Mouse (Mus musculus) intestine, embryonic 16.5 days (tissue): ENCODE data around the gene Grm4. TPM values are rescaled to one million over a fixed set of nuclear protein-coding genes. Genes with fewer than 3 reads are reported as not detected.

Experiments
- ATAC-seq: fragments of 200-750 bp; cut with Nextera tagmentation; 2 replicates; pipeline ENCODE4 v1.8.0; 2017; ENCODE audit warnings: moderate TSS enrichment, moderate library complexity
- H3K27ac ChIP-seq: fragments of 300-500 bp; sonication (generic); 2 replicates; pipeline ENCODE4 v1.5.1; 2014; ENCODE audit warnings: mild to moderate bottlenecking, low read length
- H3K27me3 ChIP-seq: fragments of 300-500 bp; sonication (generic); replicated peaks from 2 replicates; pipeline ENCODE4 v1.6.1; 2014; ENCODE audit warnings: low read length, control low read depth, mixed read lengths; ENCODE audit not compliant: control insufficient read depth, insufficient read depth
- H3K36me3 ChIP-seq: fragments of 300-500 bp; sonication (generic); 2 replicates; pipeline ENCODE4 v1.6.1; 2014; ENCODE audit warnings: low read length, control low read depth; ENCODE audit not compliant: control insufficient read depth, insufficient read depth
- H3K4me1 ChIP-seq: fragments of 300-500 bp; sonication (generic); 2 replicates; pipeline ENCODE4 v1.6.1; 2014; ENCODE audit warnings: low read length, control low read depth, mixed read lengths; ENCODE audit not compliant: control insufficient read depth, insufficient read depth
- H3K4me2 ChIP-seq: fragments of 300-500 bp; sonication (generic); 2 replicates; pipeline ENCODE4 v1.6.1; 2014; ENCODE audit warnings: low read depth, low read length, control low read depth
- H3K4me3 ChIP-seq: fragments of 300-500 bp; sonication (generic); 2 replicates; pipeline ENCODE4 v1.5.1; 2014; ENCODE audit warnings: mild to moderate bottlenecking, low read length
- H3K9ac ChIP-seq: fragments of 300-500 bp; sonication (generic); 2 replicates; pipeline ENCODE4 v1.6.1; 2014; ENCODE audit warnings: low read depth, low read length
- H3K9me3 ChIP-seq: fragments of 300-500 bp; sonication (generic); 2 replicates; pipeline ENCODE4 v1.6.1; 2016; ENCODE audit warnings: low read length, control low read depth; ENCODE audit not compliant: control insufficient read depth
- WGBS: fragments of 180-500 bp; shearing (Covaris S2); extraction: QIAGEN DNeasy Blood & Tissue Kit; methylation state at CpG from one replicate; pipeline ENCODE4 v1.1.7; 2014; 5-methylcytosine and 5-hydroxymethylcytosine counted together
- polyA plus RNA-seq: library from polyadenylated mRNA; unstranded; fragments of >200 nt; fragmentation: Nextera tagmentation; extraction: Ambion mirVana; gene quantifications from 2 replicates; pipeline ENCODE4 v1.2.1, GENCODE M21; 2015

Gene Grm4
- polyA plus RNA-seq, 1 experiment from 2014 or later, result 0.40 TPM

DNA sequence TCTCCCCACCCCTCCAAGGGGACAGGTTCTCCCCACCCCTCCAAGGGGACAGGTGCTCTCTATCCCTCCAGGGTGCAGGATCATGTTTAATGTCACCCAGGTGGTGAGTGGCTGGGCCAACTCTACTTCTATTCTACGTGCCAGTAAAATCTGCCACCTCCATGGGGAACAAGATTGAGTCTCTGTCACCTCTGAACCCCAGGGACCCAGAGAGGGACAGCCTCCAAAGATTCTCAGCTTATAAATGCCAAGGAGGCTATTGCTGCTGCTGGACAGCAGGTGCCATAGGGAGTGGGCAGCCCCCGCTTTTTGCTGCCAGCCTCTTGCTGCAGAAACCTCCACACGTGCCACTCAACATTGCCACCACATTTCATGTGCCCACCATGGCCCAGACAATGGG, 37.6 kb downstream of the Grm4 start:
- no peak for ATAC-seq
- Histone ChIP-seq H3K36me3 (no peaks in the 10 kb centered on the region), H3K4me2 (no peak overlapping the region), H3K4me1 (peaks cover 3% of the 10 kb centered on the region; the same call in 1 of the 2 replicates), H3K4me3 (no peak overlapping the region), H3K9me3 (no peaks in the 10 kb centered on the region), H3K9ac (no peak overlapping the region), H3K27me3 (no peaks in the 10 kb centered on the region), H3K27ac (no peak overlapping the region)
- 74% methylated on average over 3 of the region's 3 CpGs for WGBS

DNA sequence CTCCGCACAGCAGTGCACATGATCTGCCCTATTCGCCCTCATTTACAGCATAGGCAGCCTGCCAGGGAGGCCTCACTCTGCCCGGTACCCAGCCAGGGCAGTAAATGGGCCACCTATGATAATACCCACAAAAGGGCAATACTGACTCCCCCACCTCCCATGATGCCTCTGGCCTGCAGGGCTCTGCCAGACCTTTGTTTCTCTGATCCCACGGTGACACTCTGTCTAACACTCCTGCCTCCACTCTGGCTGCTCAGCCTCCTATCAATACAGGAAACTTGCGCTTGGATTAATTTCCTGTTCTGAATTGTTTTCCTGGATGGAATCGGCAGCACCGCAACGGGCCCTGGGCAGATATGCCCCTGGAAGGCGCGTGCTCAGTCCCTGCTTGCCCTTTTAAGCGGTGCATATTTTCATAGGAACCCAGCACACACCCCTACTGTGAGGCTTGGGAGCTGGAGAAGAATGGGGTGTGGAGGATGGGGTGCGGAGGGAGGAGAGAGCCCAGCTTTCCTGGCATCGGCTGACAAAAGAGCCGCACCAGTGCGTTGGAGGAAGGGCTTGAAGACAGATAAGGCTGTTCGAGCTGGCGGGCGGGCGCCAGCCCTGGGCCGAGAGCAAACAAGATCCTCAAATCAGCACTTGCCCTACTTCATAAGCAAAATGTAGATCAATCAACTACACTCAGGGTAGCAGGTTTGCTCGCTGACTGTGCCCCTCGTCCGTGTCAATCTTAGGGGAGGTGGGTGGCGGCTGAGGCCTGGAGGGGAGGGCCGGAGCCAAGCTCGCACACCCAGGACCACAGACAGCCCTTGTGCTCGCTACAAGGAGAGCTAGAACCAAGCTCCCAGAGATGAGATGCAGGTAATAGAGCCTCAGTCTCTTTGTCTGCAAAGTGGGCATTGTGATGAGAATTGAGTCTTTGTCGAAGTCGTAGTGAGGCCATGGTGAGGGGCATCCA, 40.8 kb downstream of the Grm4 start:
- H3K27me3 ChIP-seq, result no peaks in the 10 kb centered on the region
- 45% methylated on average over 29 of the region's 29 CpGs for WGBS
- H3K9me3 ChIP-seq, result peaks cover 4% of the 10 kb centered on the region
- no peak overlapping the region for H3K27ac ChIP-seq
- peaks cover 3% of the 10 kb centered on the region; the same call in 1 of the 2 replicates for H3K4me1 ChIP-seq
- H3K4me3 ChIP-seq, result no peak overlapping the region
- H3K36me3 ChIP-seq, result no peaks in the 10 kb centered on the region
- peak overlapping the region; percentile 40; the same call in 1 of the 2 replicates for H3K4me2 ChIP-seq
- peak; percentile 48 for ATAC-seq
- H3K9ac ChIP-seq, result peak overlapping the region; percentile 28; the same call in 1 of the 2 replicates

DNA sequence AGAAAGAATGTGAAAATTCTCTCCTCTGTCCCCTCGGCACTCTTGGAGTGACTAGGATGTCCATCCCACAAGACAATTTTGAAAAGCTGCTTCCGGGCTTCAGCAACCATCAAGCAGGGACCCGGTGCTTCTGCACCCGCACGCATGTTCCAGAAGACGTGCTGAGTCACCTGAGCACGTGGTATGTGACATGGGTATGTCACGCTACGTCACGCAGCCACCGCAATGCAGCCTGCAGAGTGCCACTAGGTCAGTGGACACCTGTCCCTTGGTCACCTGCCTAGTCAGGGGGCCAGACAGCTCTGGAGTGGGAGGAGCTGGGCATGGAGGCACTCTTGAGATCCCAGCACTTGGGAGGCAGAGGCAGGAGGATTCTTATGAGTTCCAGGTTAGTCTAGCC, 45.6 kb downstream of the Grm4 start:
- H3K4me1 ChIP-seq, result peaks cover 3% of the 10 kb centered on the region; the same call in 1 of the 2 replicates
- no peak overlapping the region for H3K4me3 ChIP-seq
- no peak for ATAC-seq
- H3K36me3 ChIP-seq, result no peaks in the 10 kb centered on the region
- no peak overlapping the region for H3K27ac ChIP-seq
- 90% methylated on average over 11 of the region's 11 CpGs for WGBS
- no peaks in the 10 kb centered on the region for H3K27me3 ChIP-seq
- no peak overlapping the region for H3K9ac ChIP-seq
- H3K4me2 ChIP-seq, result no peak overlapping the region
- H3K9me3 ChIP-seq, result peaks cover 4% of the 10 kb centered on the region

DNA sequence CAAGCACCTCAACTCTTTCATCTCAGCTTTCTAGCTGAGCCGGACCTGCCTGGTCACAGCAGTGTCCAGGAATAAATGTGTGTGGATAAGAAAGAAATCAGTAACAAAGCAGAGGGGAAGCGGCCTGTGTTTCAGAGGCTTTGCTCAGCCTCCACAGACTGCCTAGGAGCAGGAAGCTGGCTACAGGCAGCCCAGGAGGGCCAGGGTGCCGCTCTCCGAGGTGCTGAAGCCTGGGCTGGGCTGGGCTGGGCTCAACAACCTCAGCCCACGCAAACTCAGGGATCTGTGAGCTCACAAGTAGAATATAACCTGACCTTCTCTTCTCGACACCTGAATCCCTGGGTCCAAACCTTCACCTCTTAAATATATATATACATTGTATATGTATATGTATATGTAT, 54.6 kb downstream of the Grm4 start:
- Histone ChIP-seq H3K27ac (no peak overlapping the region), H3K9me3 (no peaks in the 10 kb centered on the region), H3K4me3 (no peak overlapping the region), H3K4me2 (no peak overlapping the region), H3K27me3 (no peaks in the 10 kb centered on the region), H3K4me1 (no peaks in the 10 kb centered on the region), H3K36me3 (no peaks in the 10 kb centered on the region), H3K9ac (no peak overlapping the region)
- ATAC-seq, result no peak
- 20% methylated on average over 6 of the region's 6 CpGs for WGBS

DNA sequence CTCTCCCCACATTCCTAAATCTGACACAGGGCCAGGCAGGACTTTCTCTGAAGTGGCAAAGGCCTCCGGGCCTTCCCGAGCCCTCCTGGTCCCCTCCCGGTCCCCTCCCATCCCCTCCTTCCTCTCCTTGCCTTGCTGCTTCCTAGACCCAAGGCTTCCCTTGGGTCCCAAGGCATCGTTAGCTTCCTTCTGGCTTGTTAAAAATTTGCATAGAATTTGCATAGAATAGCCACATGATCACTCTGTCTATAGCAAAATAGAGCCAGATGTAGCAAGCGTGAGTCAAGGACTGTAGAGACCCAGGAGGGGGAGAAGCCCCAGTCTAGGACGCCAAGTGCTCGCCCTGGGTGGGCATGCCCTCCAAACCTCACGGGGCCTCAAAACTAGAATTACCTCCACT, 55.3 kb downstream of the Grm4 start:
- H3K27ac ChIP-seq, result no peak overlapping the region
- H3K4me1 ChIP-seq, result no peaks in the 10 kb centered on the region
- WGBS, result 73% methylated on average over 8 of the region's 8 CpGs
- no peak overlapping the region for H3K4me2 ChIP-seq
- no peak overlapping the region for H3K9ac ChIP-seq
- no peaks in the 10 kb centered on the region for H3K9me3 ChIP-seq
- no peaks in the 10 kb centered on the region for H3K27me3 ChIP-seq
- H3K4me3 ChIP-seq, result no peak overlapping the region
- ATAC-seq, result no peak
- H3K36me3 ChIP-seq, result no peaks in the 10 kb centered on the region

DNA sequence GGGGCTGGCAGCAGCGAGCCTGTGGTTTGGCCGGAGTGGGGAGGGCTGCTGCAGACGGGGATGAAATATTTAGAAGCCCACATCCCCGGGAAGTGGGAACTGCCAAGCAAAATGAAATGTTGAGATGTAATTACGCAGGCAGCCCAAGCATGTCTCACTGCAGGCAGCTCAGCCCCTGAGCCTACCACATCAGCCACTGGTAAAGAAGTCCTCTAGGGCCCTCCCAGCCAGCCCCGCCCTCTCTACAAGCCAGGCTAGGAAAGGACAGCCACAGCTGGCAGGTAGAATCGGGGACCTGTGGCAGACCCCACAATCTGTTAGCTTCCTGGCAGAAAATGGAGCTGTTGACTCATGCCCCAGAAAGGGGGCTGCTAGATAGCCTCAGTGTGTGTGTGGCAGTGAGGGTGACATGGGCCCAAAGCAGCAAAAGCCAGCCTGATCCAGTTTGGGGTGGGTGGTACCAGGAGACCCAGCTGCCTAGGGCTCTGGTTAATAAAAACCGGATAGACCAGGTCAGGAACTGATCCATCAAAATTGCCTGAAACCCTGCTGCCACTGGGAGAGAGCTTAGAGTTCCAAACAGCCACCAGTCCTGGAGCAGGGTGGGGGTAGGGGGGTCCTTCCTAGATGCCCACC, 56.8 kb downstream of the Grm4 start:
- Histone ChIP-seq H3K4me1 (no peaks in the 10 kb centered on the region), H3K27ac (no peak overlapping the region), H3K9me3 (no peaks in the 10 kb centered on the region), H3K36me3 (no peaks in the 10 kb centered on the region), H3K4me2 (no peak overlapping the region), H3K9ac (no peak overlapping the region), H3K27me3 (no peaks in the 10 kb centered on the region), H3K4me3 (no peak overlapping the region)
- 40% methylated on average over 8 of the region's 8 CpGs for WGBS
- no peak for ATAC-seq

DNA sequence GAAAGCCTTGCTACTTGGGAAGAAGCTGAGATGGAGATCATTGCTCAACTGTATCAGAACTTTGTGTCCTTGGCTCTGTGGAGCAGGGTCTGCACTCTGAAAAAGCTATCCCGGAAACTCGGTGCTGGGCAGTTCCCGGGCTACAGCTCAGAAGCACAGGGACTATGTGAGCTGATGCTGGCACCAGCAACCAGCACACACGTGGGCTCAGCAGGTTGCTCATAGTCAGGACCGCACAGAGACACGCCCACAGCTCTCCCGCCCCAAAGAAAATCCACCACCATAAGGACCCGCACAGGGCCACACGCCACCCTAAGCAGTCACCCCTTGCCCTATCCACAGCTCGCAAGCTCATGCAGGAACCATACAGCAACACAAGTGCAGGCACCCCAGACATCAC, 61.2 kb downstream of the Grm4 start:
- WGBS, result 63% methylated on average over 10 of the region's 10 CpGs
- no peak for ATAC-seq
- Histone ChIP-seq H3K36me3 (no peaks in the 10 kb centered on the region), H3K4me1 (no peaks in the 10 kb centered on the region), H3K27me3 (no peaks in the 10 kb centered on the region), H3K27ac (no peak overlapping the region), H3K9ac (no peak overlapping the region), H3K4me3 (no peak overlapping the region), H3K4me2 (no peak overlapping the region), H3K9me3 (no peaks in the 10 kb centered on the region)

DNA sequence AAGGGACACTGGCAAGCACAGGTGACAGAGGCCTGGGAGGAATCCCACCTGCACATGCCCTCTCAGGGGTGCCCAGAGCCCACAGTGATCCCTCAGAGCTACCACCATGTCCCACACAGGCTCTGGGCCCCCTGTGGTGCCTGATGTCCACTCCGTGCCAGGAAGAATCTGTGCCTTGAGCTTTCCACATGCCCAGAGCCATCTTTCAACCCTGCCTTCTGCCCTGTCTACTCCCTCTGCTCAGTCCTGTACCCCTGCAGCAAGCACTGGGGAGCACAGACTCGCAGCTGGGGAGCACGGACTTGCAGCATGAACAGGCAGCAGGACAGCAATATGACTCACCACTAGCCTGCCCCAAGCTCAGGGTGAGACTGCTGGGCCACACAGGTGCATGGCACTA, 62.0 kb downstream of the Grm4 start:
- no peaks in the 10 kb centered on the region for H3K4me1 ChIP-seq
- no peak for ATAC-seq
- H3K27me3 ChIP-seq, result no peaks in the 10 kb centered on the region
- no peak overlapping the region for H3K4me3 ChIP-seq
- H3K27ac ChIP-seq, result no peak overlapping the region
- H3K4me2 ChIP-seq, result no peak overlapping the region
- no peaks in the 10 kb centered on the region for H3K36me3 ChIP-seq
- 80% methylated on average over 3 of the region's 3 CpGs for WGBS
- H3K9me3 ChIP-seq, result no peaks in the 10 kb centered on the region
- no peak overlapping the region for H3K9ac ChIP-seq

DNA sequence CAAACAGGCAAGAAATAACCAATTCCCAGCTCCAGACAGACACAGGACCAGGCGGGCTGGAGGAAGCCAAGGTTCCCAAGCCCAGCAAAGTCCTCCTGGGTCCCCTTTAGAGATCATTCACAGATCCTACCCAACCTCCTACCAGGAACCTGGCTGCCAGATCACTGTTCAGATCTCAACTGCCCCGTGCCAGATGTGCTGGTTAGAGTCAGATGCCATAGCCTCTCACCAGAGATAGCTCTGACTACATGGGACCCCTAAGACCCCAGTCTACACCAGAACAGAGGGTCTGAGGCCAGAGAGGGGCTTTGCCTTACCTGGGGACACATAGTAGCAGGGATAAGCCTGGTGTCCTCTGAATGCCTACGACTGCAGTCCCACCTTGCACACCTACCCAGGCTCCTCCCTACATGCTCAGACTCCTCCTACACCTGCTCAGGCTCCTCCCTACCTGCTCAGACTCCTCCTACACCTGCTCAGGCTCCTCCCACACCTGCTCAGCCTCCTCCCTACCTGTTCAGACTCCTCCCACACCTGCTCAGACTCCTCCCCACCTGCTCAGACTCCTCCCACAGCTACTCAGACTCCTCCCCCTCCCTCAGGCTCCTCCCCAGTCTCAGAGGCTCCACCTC, 63.2 kb downstream of the Grm4 start:
- H3K4me2 ChIP-seq, result no peak overlapping the region
- no peaks in the 10 kb centered on the region for H3K27me3 ChIP-seq
- ATAC-seq, result no peak
- no peaks in the 10 kb centered on the region for H3K9me3 ChIP-seq
- 80% methylated on average over 3 of the region's 3 CpGs for WGBS
- H3K4me1 ChIP-seq, result no peaks in the 10 kb centered on the region
- no peak overlapping the region for H3K4me3 ChIP-seq
- no peak overlapping the region for H3K27ac ChIP-seq
- H3K36me3 ChIP-seq, result no peaks in the 10 kb centered on the region
- no peak overlapping the region for H3K9ac ChIP-seq
